Mouse (Mus musculus) left cerebral cortex, adult 11 months (tissue): Measurements from ENCODE around the gene Fmc1.
A peak's percentile ranks its signal among the peaks of the same experiment; 100 is the strongest.
"Not testable (repeated sequence)": the region's sequence is repeated elsewhere in the genome, so short reads cannot be mapped to it uniquely, and the experiment has no call there.

ENCODE experiments used
- DNase-seq: peaks from one replicate; pipeline ENCODE4 v3.0.0; 2022; ENCODE audit warnings: low spot score

Gene Fmc1

GRCm38 (mm10) chr6:38533428-38534405 lies at the start of gene Fmc1:
Gene Fmc1 (plus strand): TSS chr6:38533502.
- peak; percentile 99 for DNase-seq

GRCm38 (mm10) chr6:38492550-38492949 lies 40.8 kb upstream of the Fmc1 start:
- no peak for DNase-seq

- DNase-seq, result no peak
Measured at GRCm38 (mm10) chr6:38495641-38496040, 37.7 kb upstream of the Fmc1 start.

DNA sequence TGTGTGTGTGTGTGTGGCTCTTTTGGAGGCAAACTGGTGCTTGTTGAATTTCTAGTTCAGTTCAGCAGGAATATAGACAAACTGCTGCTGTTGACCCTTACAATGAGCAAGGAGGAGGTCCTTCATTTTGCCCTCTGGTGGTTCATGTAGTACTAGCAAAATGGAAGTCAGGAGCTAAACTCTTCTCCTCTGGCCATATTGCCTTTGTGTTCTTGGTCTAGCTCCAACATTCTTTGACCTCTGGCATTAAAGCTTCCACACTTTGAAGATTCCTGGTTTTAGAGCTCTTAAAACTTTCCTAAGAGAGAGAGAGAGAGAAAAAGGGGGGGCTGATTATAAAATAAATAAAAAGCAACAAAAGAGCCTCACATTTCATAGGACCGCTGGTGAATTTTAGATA lies 21.2 kb upstream of the Fmc1 start:
- no peak for DNase-seq

DNA sequence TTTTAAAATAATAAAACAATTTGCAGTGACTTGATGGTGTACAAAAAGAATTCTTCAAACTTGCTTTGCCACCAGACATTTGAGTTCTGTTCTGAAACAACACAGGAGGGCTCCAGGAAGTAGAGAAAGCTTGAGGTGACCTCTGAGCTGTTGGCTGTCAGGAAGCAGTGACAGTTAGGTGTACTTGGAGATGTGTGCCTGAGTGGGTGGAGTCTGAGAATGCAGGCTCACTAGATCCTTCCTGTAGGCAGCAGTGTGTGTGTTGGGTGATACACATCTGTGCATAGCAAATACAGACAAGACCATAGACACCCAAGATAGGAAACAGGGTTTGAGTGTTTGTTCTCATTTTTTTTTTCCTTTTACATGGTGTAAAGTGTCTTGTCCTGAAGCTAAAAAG lies 20.5 kb upstream of the Fmc1 start:
- DNase-seq, result no peak

GRCm38 (mm10) chr6:38515201-38515600 lies 18.1 kb upstream of the Fmc1 start:
- no peak for DNase-seq

DNA sequence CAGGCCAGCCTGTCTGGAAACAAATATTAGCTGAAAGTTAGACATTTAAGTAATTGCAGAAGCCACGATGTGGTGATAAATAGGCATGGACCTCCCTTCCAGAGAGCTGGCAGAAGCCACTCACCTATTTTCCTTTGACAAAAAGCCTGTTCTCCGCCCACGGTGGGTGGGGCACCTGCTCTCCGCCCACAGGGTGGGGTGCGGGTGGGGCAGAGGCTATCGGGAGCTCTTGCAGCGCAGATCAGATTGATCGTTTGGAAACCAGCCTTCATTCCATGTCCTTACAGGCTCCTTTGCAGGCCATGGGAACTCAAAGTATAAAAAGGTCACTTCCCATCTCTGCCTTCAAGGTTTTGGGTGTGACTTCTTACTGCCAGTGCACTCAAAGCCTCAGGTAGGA lies 9.5 kb upstream of the Fmc1 start:
- DNase-seq, result no peak

DNA sequence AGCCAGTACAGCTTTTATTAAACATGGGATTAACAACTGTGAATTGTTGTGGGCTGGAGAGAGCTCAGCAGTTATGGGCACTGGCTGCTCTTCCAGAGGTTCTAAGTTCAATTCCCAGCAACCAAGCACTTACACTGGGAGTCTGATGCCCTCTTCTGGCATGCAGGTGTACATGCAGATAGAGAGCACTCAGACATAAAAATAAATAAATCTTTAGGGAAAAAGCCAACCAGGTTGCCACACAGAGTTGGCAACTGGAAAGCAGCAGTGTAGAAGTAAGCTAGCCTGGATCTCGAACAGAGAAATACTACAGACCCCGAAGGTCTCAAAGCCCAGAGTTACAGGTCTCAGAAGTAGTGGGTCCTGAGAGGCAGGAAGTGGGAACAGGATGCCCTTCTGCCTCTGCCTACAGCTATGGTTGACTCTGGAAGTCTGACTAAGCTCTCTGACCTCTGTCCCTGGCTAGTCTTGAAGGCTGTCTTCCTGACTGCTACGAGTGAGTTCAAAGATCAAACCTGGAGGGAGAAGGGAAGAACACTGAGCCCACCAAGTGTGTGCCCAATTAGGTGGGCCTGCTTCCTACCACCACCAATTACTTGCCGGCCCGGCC lies 2.0 kb upstream of the Fmc1 start:
- no peak for DNase-seq

GRCm38 (mm10) chr6:38532500-38533420 lies 542 bp upstream of the Fmc1 start:
- DNase-seq, result no peak

GRCm38 (mm10) chr6:38534640-38535365 lies 1.5 kb downstream of the Fmc1 start:
- peak; percentile 87 for DNase-seq

DNA sequence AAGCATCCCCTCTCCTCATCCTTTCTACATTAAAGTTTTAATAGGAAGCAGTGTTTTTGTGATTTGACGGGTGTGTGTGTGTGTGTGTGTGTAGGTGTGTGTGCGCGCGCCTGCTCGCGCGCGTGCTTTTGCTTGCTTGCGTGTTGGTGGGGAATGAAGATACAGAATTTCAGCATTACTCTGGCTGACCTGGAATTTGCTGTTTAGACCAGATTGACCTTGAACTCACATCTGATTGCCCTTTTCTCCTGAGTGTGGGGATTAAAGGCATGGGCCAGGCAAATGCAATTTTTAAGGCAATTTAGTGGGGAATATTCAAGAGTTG lies 2.0 kb downstream of the Fmc1 start:
- DNase-seq, result no peak

GRCm38 (mm10) chr6:38535788-38536187 lies 2.5 kb downstream of the Fmc1 start:
- no peak for DNase-seq

DNA sequence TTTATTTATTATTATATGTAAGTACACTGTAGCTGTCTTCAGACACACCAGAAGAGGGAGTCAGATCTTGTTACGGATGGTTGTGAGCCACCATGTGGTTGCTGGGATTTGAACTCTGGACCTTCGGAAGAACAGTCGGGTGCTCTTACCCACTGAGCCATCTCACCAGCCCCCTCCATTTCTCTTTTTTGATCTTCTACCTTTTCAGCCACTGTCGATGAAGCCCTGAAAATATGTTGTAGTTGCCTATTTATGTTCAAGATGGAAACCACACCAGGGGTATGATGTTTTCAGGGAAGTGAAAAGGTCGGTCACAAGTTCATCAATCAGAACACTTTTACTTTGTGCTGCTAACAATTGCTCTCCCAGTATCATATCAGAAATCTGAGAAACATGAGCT lies 10.8 kb downstream of the Fmc1 start:
- DNase-seq, result not testable (repeated sequence)

DNA sequence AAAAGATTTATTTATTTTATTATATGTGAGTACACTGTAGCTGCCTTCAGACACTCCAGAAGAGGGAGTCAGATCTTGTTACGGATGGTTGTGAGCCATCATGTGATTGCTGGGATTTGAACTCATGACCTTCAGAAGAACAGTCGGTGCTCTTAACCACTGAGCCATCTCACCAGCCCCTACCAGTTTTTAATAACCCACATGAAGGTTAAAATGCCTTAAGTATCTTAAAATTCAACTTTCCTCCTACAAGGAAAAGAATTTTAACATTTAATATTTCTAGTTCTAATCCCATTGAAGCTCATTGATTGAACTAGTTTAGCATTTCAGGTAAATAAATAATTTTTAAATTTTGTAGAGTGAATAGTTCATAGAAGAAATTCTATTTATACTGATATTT lies 13.7 kb downstream of the Fmc1 start:
- not testable (repeated sequence) for DNase-seq

DNA sequence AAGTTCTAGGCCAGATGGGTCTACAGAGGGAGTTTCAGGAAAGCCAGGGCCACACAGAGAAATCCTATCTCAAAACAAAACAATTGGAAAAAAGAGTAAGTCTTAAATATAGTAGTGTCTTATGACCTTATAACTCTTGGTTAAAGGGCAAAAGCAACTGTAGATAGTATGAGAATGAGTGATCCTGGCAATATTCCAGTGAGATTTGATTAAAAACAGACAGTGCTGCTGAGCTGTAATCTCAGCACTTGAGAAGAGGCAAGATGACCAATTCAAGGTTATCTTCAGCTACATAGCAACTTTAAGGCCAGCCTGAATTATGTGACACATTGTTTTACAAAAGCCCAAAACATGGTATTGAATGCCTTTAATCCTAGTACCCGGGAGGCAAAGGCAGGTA lies 14.4 kb downstream of the Fmc1 start:
- DNase-seq, result no peak

- not testable (repeated sequence) for DNase-seq
Measured at GRCm38 (mm10) chr6:38548595-38548994, 15.3 kb downstream of the Fmc1 start.

DNA sequence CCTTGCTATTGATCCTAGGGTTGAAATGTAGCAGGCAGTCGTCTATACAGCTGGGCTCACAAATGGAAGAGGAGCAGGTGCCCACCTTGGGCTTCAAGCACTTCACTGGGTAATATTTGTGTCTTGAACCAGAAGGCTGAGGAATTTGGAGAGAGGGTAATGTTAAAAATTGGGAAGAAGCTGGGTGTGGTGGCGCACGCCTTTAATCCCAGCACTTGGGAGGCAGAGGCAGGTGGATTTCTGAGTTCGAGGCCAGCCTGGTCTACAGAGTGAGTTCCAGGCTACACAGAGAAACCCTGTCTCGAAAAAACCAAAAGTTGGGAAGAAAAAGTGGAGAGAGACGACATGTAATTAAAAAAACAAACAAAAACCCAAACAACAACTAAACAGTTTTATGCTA lies 16.5 kb downstream of the Fmc1 start:
- DNase-seq, result not testable (repeated sequence)

DNA sequence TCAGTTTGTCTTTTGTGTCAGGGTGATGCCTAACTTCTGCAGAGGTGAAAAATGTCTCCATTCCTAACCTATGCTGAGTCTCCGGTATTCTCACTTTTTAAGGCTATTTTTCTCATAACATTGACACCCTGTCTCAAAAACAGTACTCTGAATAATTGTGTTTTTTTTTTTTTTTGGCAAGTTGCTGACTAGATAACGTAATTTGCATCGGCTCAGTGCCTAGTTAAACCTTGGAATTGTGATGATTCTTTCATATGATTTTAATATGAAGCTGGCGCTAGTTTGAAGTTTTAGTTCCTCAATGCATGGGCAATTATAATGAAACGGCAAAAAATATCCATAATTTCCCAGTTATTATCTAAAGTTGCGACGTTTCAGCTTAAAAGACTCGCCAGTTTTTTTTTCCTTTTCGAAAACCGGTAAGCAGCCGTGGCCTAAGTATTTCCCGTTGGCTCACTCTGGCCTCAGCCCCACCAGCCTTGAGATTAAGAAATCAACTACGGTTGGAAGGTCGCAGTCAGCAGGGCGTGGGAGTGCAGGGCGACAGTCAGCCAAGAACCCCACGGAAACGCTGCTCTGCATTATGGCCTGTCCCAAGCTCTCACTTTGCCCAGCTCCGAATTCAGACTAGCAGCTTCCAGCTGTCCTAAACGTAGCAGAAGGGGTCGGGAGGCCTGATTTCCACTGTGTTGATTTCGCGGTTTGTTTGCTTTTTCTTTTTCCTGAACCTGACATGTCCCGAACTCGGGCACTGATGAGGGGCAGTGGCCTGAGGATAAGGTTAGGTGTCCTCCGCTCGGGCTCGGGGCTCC lies 17.2 kb downstream of the Fmc1 start:
- DNase-seq, result no peak

GRCm38 (mm10) chr6:38551062-38551988 lies 18.0 kb downstream of the Fmc1 start, which contains the start of gene Luc7l2:
Gene Luc7l2 (plus strand): TSS chr6:38551334.
- peak; percentile 92 for DNase-seq
